Comparison of ENCODE assay signal across 19 mouse cellular contexts in the genomic region with DNA sequence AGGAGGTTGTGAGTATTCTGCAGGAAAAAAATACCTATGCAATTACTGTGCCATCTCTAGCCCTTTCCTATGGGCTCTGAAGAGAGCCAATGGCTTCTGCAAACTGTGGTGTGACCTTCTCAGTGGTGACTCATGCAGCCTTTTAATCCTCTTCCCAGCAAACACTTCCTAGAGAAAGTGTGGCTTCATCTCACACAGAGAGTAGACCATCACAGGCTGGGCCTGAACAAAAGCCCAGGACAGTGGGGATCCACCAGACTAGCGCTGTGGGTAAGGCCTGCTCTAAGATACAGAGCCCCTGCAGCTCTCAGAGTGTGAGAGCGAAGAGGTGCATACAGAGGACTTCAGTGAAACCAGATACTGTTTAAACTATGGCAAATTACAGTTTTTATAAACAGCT.
A peak's percentile ranks its signal among the peaks of the same experiment; 100 is the strongest.
DNase-seq lines count a peak whose midpoint lies in the region; ATAC-seq and TF ChIP-seq lines count a peak whose summit lies in the region.
"Had no signal": no experiment of that assay in that cellular context is flagged by ENCODE, and none has a peak within 500 bp of the region (broad histone marks: within the 10 kb centered on the region; RNA-seq: fewer than 3 reads in every experiment).

No protein-coding gene starts in this region.

- H3K36me3 ChIP-seq in hindbrain, embryonic 16.5 days (ENCODE audit: control insufficient read depth, insufficient read depth, low read length): no peaks in the 10 kb centered on the region
- H3K36me3 ChIP-seq: forebrain, embryonic 12.5 days; lung, embryonic 15.5 days; stomach, embryonic 15.5 days had no signal

- no peak for ATAC-seq in hindbrain, embryonic 16.5 days

- no peak overlapping the region for H3K9ac ChIP-seq in hindbrain, embryonic 16.5 days (ENCODE audit: low read depth, low read length)
- H3K9ac ChIP-seq: forebrain, embryonic 12.5 days; liver, embryonic 14.5 days; lung, embryonic 15.5 days; stomach, embryonic 15.5 days had no signal

- TF ChIP-seq POLR2A in cerebellum, adult 2 months (IDR thresholded peaks at IDR 0.05; ENCODE audit: borderline replicate concordance, insufficient read depth, low read length): no peak

- H3K4me1 ChIP-seq in cerebellum, adult 2 months (ENCODE audit: control insufficient read depth, insufficient read depth, low read length): peaks cover 18% of the 10 kb centered on the region
- no peaks in the 10 kb centered on the region for H3K4me1 ChIP-seq in hindbrain, embryonic 16.5 days (ENCODE audit: control insufficient read depth, insufficient read depth, low read depth, low read length)
- H3K4me1 ChIP-seq: forebrain, embryonic 12.5 days; lung, embryonic 15.5 days; stomach, embryonic 15.5 days had no signal

- H3K9me3 ChIP-seq in hindbrain, embryonic 16.5 days (ENCODE audit: control insufficient read depth, low read length): no peaks in the 10 kb centered on the region
- H3K9me3 ChIP-seq: forebrain, embryonic 12.5 days; lung, embryonic 15.5 days; stomach, embryonic 15.5 days had no signal

- DNase-seq in cerebellum, adult 2 months: peak; percentile 49 to 79
- DNase-seq in cerebellum, adult 9-10 months: no peak
- DNase-seq in layer of hippocampus, adult 2 months (ENCODE audit: low spot score in 2 of 2): no peak
- no peak for DNase-seq in layer of hippocampus, adult 11-12 months (ENCODE audit: low spot score)
- DNase-seq in adrenal gland, postnatal 36 days: peak; percentile 20 to 42
- DNase-seq in cerebellum, postnatal 25 days: peak; percentile 49 to 65
- DNase-seq: gastrocnemius, postnatal 10 days; heart, adult 18-20 months; kidney, adult 18-20 months; lung, postnatal 4 days; thymus, adult 18-20 months; thymus, postnatal 4 days had no signal

- no peak overlapping the region for H3K4me3 ChIP-seq in cerebellum, adult 2 months (replicated peaks; ENCODE audit: insufficient read depth, low read depth, low read length)
- H3K4me3 ChIP-seq in layer of hippocampus, adult 2 months: no peak overlapping the region
- H3K4me3 ChIP-seq in hindbrain, embryonic 16.5 days (ENCODE audit: low read length): no peak overlapping the region
- H3K4me3 ChIP-seq: forebrain, embryonic 12.5 days; lung, embryonic 15.5 days; myocyte; stomach, embryonic 15.5 days had no signal

- WGBS in cerebellum, adult 2 months: 23% methylated on average over 2 of the region's 2 CpGs
- WGBS in hindbrain, embryonic 16.5 days: 37% methylated on average over 2 of the region's 2 CpGs

- no peak for TF ChIP-seq CTCF in cerebellum, adult 2 months (IDR thresholded peaks at IDR 0.05; ENCODE audit: borderline replicate concordance, insufficient read depth, low read depth, low read length)
- no peak for TF ChIP-seq CTCF in layer of hippocampus, adult 2 months (conservative IDR thresholded peaks at IDR 0.05)

- peak overlapping the region; percentile 32; the same call in 1 of the 2 replicates for H3K27ac ChIP-seq in cerebellum, adult 2 months (ENCODE audit: insufficient read depth, low read length)
- 0 out of 2 replicates have a peak overlapping the region, but pooled peaks have one; percentile 18 for H3K27ac ChIP-seq in layer of hippocampus, adult 2 months
- no peak overlapping the region for H3K27ac ChIP-seq in hindbrain, embryonic 16.5 days (ENCODE audit: low read depth, low read length)
- H3K27ac ChIP-seq: forebrain, embryonic 12.5 days; kidney, postnatal 0 days; liver, embryonic 14.5 days; lung, embryonic 15.5 days; stomach, embryonic 15.5 days had no signal

- no peaks in the 10 kb centered on the region for H3K27me3 ChIP-seq in cerebellum, adult 2 months (ENCODE audit: control insufficient read depth, insufficient read depth, low read length)
- H3K27me3 ChIP-seq in hindbrain, embryonic 16.5 days (replicated peaks; ENCODE audit: control insufficient read depth, insufficient read depth, low read length): no peaks in the 10 kb centered on the region
- H3K27me3 ChIP-seq: forebrain, embryonic 12.5 days; lung, embryonic 15.5 days; stomach, embryonic 15.5 days had no signal

- H3K4me2 ChIP-seq in hindbrain, embryonic 16.5 days (ENCODE audit: low read length): no peak overlapping the region
- H3K4me2 ChIP-seq: forebrain, embryonic 12.5 days; lung, embryonic 15.5 days; stomach, embryonic 15.5 days had no signal

Comparison
In these comparisons a context has a peak if more than half of its experiments do, and no peak if none do; other contexts are left out.
1. DNase-seq: peak in cerebellum, adult 2 months (2 of 2), adrenal gland, postnatal 36 days (2 of 2) and cerebellum, postnatal 25 days (2 of 2); none in cerebellum, adult 9-10 months (single experiment), layer of hippocampus, adult 2 months (0 of 2) and layer of hippocampus, adult 11-12 months (single experiment).